Mouse (Mus musculus): ENCODE measurements around the gene Olfr380. TPM values are rescaled to one million over a fixed set of nuclear protein-coding genes. Genes with fewer than 3 reads are reported as not detected.

The Olfr380 gene
- not detected in 2 replicates for polyA plus RNA-seq (2014; fragmentation: Nextera tagmentation; extraction: Ambion mirVana)

DNA sequence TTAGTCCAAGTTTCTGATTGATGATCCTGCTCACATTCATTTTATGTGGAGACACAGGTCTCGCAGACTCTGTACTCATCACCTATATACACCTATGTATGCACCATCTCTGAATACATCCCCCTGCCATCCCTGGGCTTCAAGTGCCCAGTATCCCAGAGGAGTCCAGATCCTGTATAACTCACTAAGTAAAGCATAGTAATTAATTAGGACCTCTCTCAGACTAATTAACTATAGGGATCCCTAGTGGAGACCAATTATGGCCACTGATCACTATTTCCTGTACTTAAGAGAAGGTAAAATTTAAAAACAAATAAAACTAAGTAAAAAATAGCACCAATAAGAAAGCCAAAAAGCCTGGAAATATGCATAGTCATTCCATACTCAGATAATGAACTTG, at the start of gene Olfr380:
Gene Olfr380 (minus strand): TSS at position 101 of the 400 bp plus-strand sequence.
- ATAC-seq (ENCODE audit: low read depth) (no peak), DNase-seq (ENCODE audit: low spot score) (no peak)
- WGBS = 97% methylated on average over 1 of the region's 1 CpGs
- Histone ChIP-seq H3K27ac (replicated peaks; ENCODE audit: low read depth, low read length) (no peak within 1 kb of the TSS), H3K9ac (ENCODE audit: low read depth, low read length) (no peak within 1 kb of the TSS), H3K9me3 (ENCODE audit: control insufficient read depth, low read length) (no peaks in the 10 kb centered on the region), H3K27me3 (replicated peaks; ENCODE audit: control insufficient read depth, insufficient read depth, low read length) (no peaks in the 10 kb centered on the region), H3K36me3 (ENCODE audit: control insufficient read depth, insufficient read depth, low read length) (no peaks in the 10 kb centered on the region), H3K4me1 (ENCODE audit: control insufficient read depth, insufficient read depth, low read length) (no peaks in the 10 kb centered on the region), H3K4me3 (ENCODE audit: low read depth, low read length) (no peak within 1 kb of the TSS), H3K4me2 (ENCODE audit: low read depth, low read length) (no peak within 1 kb of the TSS)

DNA sequence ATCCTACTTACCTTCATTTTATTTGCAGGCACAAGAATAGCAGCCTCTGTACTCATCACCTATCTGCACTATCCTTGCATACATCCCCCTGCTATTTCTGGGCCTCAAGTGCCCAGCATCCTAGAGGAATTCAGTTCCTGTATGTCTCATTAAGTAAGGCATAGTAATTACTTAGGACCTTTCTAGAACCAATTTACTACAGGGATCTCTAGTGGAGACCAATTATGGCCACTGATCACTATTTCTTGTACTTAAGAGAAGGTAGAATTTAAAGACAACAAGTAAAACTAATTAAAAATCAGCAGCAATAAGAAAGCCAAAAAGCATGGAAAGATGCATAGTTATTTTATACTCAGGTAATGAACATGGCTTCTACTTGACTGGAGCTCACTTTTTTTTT, 34.2 kb upstream of the Olfr380 start, which contains the start of gene Olfr381:
Gene Olfr381 (minus strand): TSS at position 101 of the 400 bp plus-strand sequence.
- Histone ChIP-seq H3K9ac (ENCODE audit: low read depth, low read length) (no peak within 1 kb of the TSS), H3K4me2 (ENCODE audit: low read depth, low read length) (no peak within 1 kb of the TSS), H3K9me3 (ENCODE audit: control insufficient read depth, low read length) (no peaks in the 10 kb centered on the region), H3K4me3 (ENCODE audit: low read depth, low read length) (no peak within 1 kb of the TSS), H3K27me3 (replicated peaks; ENCODE audit: control insufficient read depth, insufficient read depth, low read length) (no peaks in the 10 kb centered on the region), H3K4me1 (ENCODE audit: control insufficient read depth, insufficient read depth, low read length) (no peaks in the 10 kb centered on the region), H3K36me3 (ENCODE audit: control insufficient read depth, insufficient read depth, low read length) (no peaks in the 10 kb centered on the region), H3K27ac (replicated peaks; ENCODE audit: low read depth, low read length) (no peak within 1 kb of the TSS)
- no peak for ATAC-seq (ENCODE audit: low read depth)
- DNase-seq (ENCODE audit: low spot score) = no peak

DNA sequence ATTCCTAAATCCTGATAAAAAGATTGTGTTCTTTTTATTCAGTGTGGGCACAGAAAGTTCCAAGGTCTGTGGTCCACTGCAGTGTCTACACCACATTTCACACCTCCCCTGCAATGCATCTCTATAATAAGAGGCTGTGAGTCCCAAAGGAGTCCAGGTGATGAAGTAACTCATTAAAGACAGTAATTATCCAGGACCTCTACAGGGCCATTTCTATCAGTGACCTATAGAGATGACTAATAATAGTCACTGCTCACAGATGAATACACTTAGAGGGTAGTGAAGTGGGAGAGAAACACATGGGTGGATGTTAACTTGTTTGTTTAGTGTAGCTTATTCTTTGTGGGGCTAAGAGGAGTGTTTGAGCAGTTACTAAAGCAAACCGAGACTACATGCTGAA, 28.9 kb downstream of the Olfr380 start, which contains the start of gene Olfr378:
Gene Olfr378 (minus strand): TSS at position 101 of the 400 bp plus-strand sequence.
- Histone ChIP-seq H3K4me3 (ENCODE audit: low read depth, low read length) (no peak within 1 kb of the TSS), H3K27ac (replicated peaks; ENCODE audit: low read depth, low read length) (no peak within 1 kb of the TSS), H3K4me2 (ENCODE audit: low read depth, low read length) (no peak within 1 kb of the TSS), H3K9ac (ENCODE audit: low read depth, low read length) (no peak within 1 kb of the TSS), H3K27me3 (replicated peaks; ENCODE audit: control insufficient read depth, insufficient read depth, low read length) (no peaks in the 10 kb centered on the region), H3K36me3 (ENCODE audit: control insufficient read depth, insufficient read depth, low read length) (no peaks in the 10 kb centered on the region), H3K4me1 (ENCODE audit: control insufficient read depth, insufficient read depth, low read length) (no peaks in the 10 kb centered on the region), H3K9me3 (ENCODE audit: control insufficient read depth, low read length) (no peaks in the 10 kb centered on the region)
- DNase-seq (ENCODE audit: low spot score) (no peak), ATAC-seq (ENCODE audit: low read depth) (no peak)
- WGBS = 80% methylated on average over 1 of the region's 1 CpGs

Other genes with a start within 250 kb of the Olfr380 start
- gene Trpv1, start 223.2 kb downstream of the Olfr380 start, polyA plus RNA-seq (2014; fragmentation: Nextera tagmentation; extraction: Ambion mirVana) = 0.47 and 0.54 TPM in 2 replicates
- gene Trpv3, start 190.1 kb downstream of the Olfr380 start, polyA plus RNA-seq (2014; fragmentation: Nextera tagmentation; extraction: Ambion mirVana) = 0.26 and 0.28 TPM in 2 replicates
- 2.4 and 2.9 TPM in 2 replicates for gene Aspa, start 127.9 kb downstream of the Olfr380 start, polyA plus RNA-seq (2014; fragmentation: Nextera tagmentation; extraction: Ambion mirVana)
- not detected in 2 replicates for gene Gm49340, start 127.8 kb downstream of the Olfr380 start, polyA plus RNA-seq (2014; fragmentation: Nextera tagmentation; extraction: Ambion mirVana)
- not detected in 2 replicates for gene Spata22, start 127.8 kb downstream of the Olfr380 start, polyA plus RNA-seq (2014; fragmentation: Nextera tagmentation; extraction: Ambion mirVana)
- not detected in 2 replicates for gene Olfr20, start 106.7 kb downstream of the Olfr380 start, polyA plus RNA-seq (2014; fragmentation: Nextera tagmentation; extraction: Ambion mirVana)
- gene Olfr376, start 86.3 kb downstream of the Olfr380 start, polyA plus RNA-seq (2014; fragmentation: Nextera tagmentation; extraction: Ambion mirVana) = 0.17 TPM in 1 of 2 replicates, not detected in the other
- gene Olfr1, start 57.9 kb downstream of the Olfr380 start, polyA plus RNA-seq (2014; fragmentation: Nextera tagmentation; extraction: Ambion mirVana) = not detected in 2 replicates
- 0.40 TPM in 1 of 2 replicates, not detected in the other for gene Olfr378, start 29.0 kb downstream of the Olfr380 start, polyA plus RNA-seq (2014; fragmentation: Nextera tagmentation; extraction: Ambion mirVana)
- gene Olfr381, start 34.1 kb upstream of the Olfr380 start, polyA plus RNA-seq (2014; fragmentation: Nextera tagmentation; extraction: Ambion mirVana) = not detected in 2 replicates
- not detected in 2 replicates for gene Olfr382, start 59.7 kb upstream of the Olfr380 start, polyA plus RNA-seq (2014; fragmentation: Nextera tagmentation; extraction: Ambion mirVana)
- gene Olfr385, start 135.5 kb upstream of the Olfr380 start, polyA plus RNA-seq (2014; fragmentation: Nextera tagmentation; extraction: Ambion mirVana) = not detected in 2 replicates
- not detected in 2 replicates for gene Olfr384, start 141.1 kb upstream of the Olfr380 start, polyA plus RNA-seq (2014; fragmentation: Nextera tagmentation; extraction: Ambion mirVana)
- not detected in 2 replicates for gene Zfp735, start 231.3 kb upstream of the Olfr380 start, polyA plus RNA-seq (2014; fragmentation: Nextera tagmentation; extraction: Ambion mirVana)

Data from embryonic facial prominence, embryonic 14.5 days (tissue).